In the genomic region with DNA sequence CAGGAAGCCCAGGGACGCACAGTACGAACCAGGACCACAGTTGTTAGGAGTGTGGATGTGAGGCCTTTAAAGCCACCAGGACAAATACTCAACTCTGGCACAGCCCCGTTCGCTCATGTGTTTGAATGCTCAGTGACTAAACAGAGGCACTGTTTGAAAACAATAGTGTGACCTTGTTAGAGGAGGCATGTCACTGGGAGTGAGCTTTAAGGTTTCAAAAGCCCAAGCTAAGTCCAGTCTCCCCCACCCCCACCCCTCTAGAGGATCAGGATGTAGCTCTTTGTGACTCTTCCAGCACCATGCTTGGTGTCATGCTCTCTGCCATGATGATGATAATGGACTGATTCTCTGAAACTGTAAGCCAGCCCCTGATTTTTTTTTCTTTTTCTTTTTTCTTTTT, we compare ENCODE assay signal across 20 mouse cellular contexts. TPM values are rescaled to one million over a fixed set of nuclear protein-coding genes. Genes with fewer than 3 reads are reported as not detected.
A peak's percentile ranks its signal among the peaks of the same experiment; 100 is the strongest.
DNase-seq lines count a peak whose midpoint lies in the region; TF ChIP-seq lines count a peak whose summit lies in the region.
"Had no signal": no experiment of that assay in that cellular context is flagged by ENCODE, and none has a peak within 500 bp of the region (broad histone marks: within the 10 kb centered on the region; RNA-seq: fewer than 3 reads in every experiment).

No protein-coding gene starts in this region.

- H3K4me1 ChIP-seq in ES-Bruce4 (ENCODE audit: control insufficient read depth, insufficient read depth, low read length): no peaks in the 10 kb centered on the region
- H3K4me1 ChIP-seq: embryonic facial prominence, embryonic 15.5 days; forebrain, embryonic 12.5 days had no signal

- TF ChIP-seq EP300 in ES-Bruce4 (IDR thresholded peaks at IDR 0.05; ENCODE audit: insufficient read depth, low read depth, low read length): no peak

- peak overlapping the region; percentile 57 for H3K27ac ChIP-seq in ES-Bruce4 (ENCODE audit: insufficient read depth, low read length)
- H3K27ac ChIP-seq: embryonic facial prominence, embryonic 13.5 days; embryonic facial prominence, embryonic 15.5 days; forebrain, embryonic 10.5 days; forebrain, embryonic 12.5 days had no signal

- no peak for TF ChIP-seq CTCF in ES-Bruce4 (IDR thresholded peaks at IDR 0.05; ENCODE audit: low read depth, low read length)

- no peak overlapping the region for H3K9ac ChIP-seq in ES-Bruce4 (ENCODE audit: low read depth, poor library complexity, severe bottlenecking)
- H3K9ac ChIP-seq: embryonic facial prominence, embryonic 13.5 days; embryonic facial prominence, embryonic 15.5 days; forebrain, embryonic 12.5 days had no signal

- H3K27me3 ChIP-seq in ES-Bruce4 (ENCODE audit: control insufficient read depth, insufficient read depth, low read length, poor library complexity, severe bottlenecking): no peaks in the 10 kb centered on the region
- H3K27me3 ChIP-seq: embryonic facial prominence, embryonic 13.5 days; embryonic facial prominence, embryonic 15.5 days had no signal

- no peaks in the 10 kb centered on the region; the same call in none of the 2 replicates for H3K9me3 ChIP-seq in ES-Bruce4 (replicated peaks; ENCODE audit: control insufficient read depth, insufficient read depth, low read length, poor library complexity, severe bottlenecking)
- H3K9me3 ChIP-seq: embryonic facial prominence, embryonic 13.5 days; embryonic facial prominence, embryonic 15.5 days; forebrain, embryonic 10.5 days; forebrain, embryonic 12.5 days had no signal

- no peak overlapping the region for H3K4me3 ChIP-seq in ES-Bruce4 (ENCODE audit: low read depth, low read length)
- H3K4me3 ChIP-seq: embryonic facial prominence, embryonic 13.5 days; embryonic facial prominence, embryonic 15.5 days; erythroblast, embryonic 14.5 days; forebrain, embryonic 10.5 days; forebrain, embryonic 12.5 days had no signal

- DNase-seq in ES-CJ7 (ENCODE audit: low read depth, low spot score) (peak; percentile 54), ZHBTc4 (ENCODE audit: low read depth, low spot score) (peak; percentile 77)
- no peak for DNase-seq in gastrocnemius, adult 8-10 months (ENCODE audit: low spot score in 2 of 2)
- DNase-seq in urinary bladder, adult 2 months (ENCODE audit: low spot score): no peak
- DNase-seq: adrenal gland, adult 2 months; adrenal gland, postnatal 10 days; adrenal gland, postnatal 25 days; cerebellum, adult 11 months; cerebellum, adult 18-20 months; cerebellum, adult 8-10 months; cerebellum, adult 9-11 months; cerebellum, postnatal 14 days; cerebellum, postnatal 36 days; embryo, embryonic 11 days had no signal

- TF ChIP-seq POLR2A in ES-Bruce4 (IDR thresholded peaks at IDR 0.05; ENCODE audit: insufficient read depth, low read length): no peak

- H3K36me3 ChIP-seq in ES-Bruce4 (ENCODE audit: control insufficient read depth, insufficient read depth, low read length, poor library complexity, severe bottlenecking): no peaks in the 10 kb centered on the region
- H3K36me3 ChIP-seq: embryonic facial prominence, embryonic 13.5 days; embryonic facial prominence, embryonic 15.5 days; forebrain, embryonic 10.5 days; forebrain, embryonic 12.5 days had no signal

RNA-seq across cellular contexts. Expression of gene Zfp629, which starts 15.8 kb away (rescaled TPM):
- polyA plus RNA-seq in ES-Bruce4 (2011; ENCODE audit: insufficient read depth, insufficient read length, low read depth, missing spikeins): 4.9 and 6.0 TPM in 2 replicates
- 1 to 10 TPM; 6.8 to 7.8 (median 7.4) TPM for total RNA-seq in gastrocnemius, adult 8-10 months (2022)
- 10.7 and 12.8 TPM in 2 replicates for polyA plus RNA-seq in urinary bladder, adult 2 months (2012; rRNA removed)

RNA-seq across cellular contexts. Expression of gene Rnf40, which starts 42.8 kb away (rescaled TPM):
- 39.4 and 41.6 TPM in 2 replicates for polyA plus RNA-seq in ES-Bruce4 (2011; ENCODE audit: insufficient read depth, insufficient read length, low read depth, missing spikeins)
- total RNA-seq in gastrocnemius, adult 8-10 months (2022): 10 to 100 TPM; 28.6 to 32.3 (median 30.6) TPM
- polyA plus RNA-seq in urinary bladder, adult 2 months (2012; rRNA removed): 39.7 and 41.8 TPM in 2 replicates

RNA-seq across cellular contexts. Expression of gene Ccdc189, which starts 43.0 kb away (rescaled TPM):
- 3.3 and 4.7 TPM in 2 replicates for polyA plus RNA-seq in ES-Bruce4 (2011; ENCODE audit: insufficient read depth, insufficient read length, low read depth, missing spikeins)
- 1 to 10 TPM; 2.0 to 2.6 (median 2.2) TPM for total RNA-seq in gastrocnemius, adult 8-10 months (2022)
- polyA plus RNA-seq in urinary bladder, adult 2 months (2012; rRNA removed): 7.0 and 7.4 TPM in 2 replicates

RNA-seq across cellular contexts. Expression of gene Phkg2, which starts 58.3 kb away (rescaled TPM):
- polyA plus RNA-seq in ES-Bruce4 (2011; ENCODE audit: insufficient read depth, insufficient read length, low read depth, missing spikeins): 38.1 and 44.6 TPM in 2 replicates
- total RNA-seq in gastrocnemius, adult 8-10 months (2022): 10 to 100 TPM in 1 of 4 experiments, 1 to 10 TPM in 3; 8.0 to 10.6 (median 8.4) TPM
- 72.2 and 75.4 TPM in 2 replicates for polyA plus RNA-seq in urinary bladder, adult 2 months (2012; rRNA removed)

Comparison
In these comparisons a context has a peak if more than half of its experiments do, and no peak if none do; other contexts are left out.
1. DNase-seq: peak in ES-CJ7 (single experiment) and ZHBTc4 (single experiment); none in gastrocnemius, adult 8-10 months (0 of 2) and urinary bladder, adult 2 months (single experiment).